Mouse (Mus musculus): Measurements from ENCODE around the gene Ypel2.

Gene Ypel2

DNA sequence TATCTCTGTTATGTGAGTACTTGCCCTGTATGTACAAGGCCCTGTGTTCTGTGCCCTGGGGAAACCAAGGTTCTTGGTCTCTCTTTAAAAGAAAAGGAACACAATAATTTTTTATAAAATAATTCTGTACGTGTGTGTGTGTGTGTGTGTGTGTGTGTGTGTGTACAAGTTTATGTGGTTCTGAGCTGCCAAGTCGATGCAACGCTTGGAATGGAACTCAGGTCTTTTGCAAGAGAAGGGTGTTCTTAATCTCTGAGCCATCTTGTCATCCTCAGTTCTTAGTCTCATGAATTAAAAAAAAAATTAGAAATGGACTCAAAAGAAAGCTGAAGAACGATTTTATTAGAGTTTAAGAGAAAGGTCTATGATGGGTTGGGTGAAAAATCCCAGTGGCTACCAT lies 64.0 kb downstream of the Ypel2 start:
- DNase-seq (ENCODE audit: low read depth) = no peak

DNA sequence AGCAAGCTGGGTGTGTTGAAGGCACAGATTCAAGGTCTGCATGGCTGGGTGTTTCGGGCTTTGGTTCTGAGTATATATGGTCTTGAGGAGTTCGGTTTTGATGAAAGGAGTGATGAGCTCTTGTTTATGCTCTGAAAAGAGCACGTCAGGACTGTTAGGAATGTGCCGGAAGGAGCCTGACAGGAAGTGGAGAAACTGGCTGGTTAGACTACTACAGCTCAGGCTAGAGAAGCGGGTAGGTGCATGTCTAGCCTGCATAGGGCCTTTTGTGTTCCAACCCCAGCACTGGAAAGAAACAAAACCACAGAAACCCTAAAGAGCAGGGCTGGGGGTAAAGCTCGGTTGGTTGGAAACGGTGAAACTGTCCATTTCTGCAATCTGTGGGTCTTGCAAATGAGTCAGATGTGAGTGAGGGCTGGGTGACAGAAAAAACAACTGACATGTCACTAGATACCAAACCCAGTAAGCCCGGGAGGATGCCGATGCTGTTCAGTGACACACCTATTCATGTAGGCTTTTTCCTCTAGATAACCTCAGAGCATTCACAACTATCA lies 68.3 kb downstream of the Ypel2 start:
- DNase-seq (ENCODE audit: low read depth) = no peak

DNA sequence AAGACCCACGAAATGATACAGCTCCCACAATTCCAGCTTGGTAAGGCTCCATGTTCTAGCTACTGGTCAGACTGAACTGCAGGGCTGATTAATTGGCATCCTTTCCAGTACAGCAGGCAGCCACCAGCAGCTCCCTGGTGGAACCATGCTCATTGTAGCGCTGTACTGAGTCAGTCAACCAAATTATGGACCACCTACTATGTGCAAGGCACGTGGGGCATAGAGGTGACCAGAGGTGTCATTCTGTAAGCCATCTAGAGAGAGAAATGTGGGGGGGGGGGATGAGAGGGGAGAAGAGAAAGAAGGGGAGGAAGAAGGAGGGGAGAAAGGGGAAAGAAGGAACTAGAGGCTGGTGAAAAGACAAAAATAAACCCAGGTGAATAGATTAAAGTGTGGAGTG lies 68.9 kb downstream of the Ypel2 start:
- DNase-seq (ENCODE audit: low read depth) = no peak

DNA sequence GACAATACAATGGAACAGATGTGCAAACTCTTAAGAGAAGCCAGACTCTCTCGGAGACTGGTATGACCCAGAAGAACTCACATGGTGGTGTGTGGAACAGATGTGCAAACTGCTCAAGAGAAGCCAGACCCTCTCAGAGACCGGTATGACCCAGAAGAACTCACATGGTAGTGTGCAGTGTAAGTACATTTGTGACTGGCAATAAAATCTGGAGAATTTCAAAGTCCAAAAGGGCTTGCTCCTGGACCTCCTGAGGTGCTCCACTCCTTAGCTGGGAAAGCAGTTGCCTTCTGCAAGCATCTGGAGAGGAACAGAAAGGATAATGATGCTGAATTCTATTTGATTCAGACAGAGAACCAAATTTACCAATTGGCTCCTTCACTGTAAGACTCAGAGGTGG lies 69.9 kb downstream of the Ypel2 start:
- DNase-seq (ENCODE audit: low read depth) = no peak

DNA sequence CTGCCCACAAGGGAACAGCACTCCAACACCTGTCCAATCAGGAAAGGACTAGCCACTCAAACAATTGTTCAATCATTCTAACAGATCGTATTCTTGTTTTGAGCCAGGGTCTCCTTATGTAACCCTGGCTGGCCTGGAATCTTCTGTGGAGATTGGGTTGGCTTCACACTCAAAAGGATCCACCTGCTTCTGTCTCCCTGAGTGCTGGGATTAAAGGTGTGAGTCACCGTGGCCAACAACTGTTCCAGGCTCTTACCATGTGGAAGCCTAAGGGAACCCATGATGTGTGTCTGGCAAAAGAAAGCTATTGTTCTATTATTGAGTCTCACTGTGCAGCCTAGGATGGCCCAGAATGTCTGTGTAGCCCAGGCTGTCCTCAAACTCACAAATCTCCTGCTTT lies 71.5 kb downstream of the Ypel2 start:
- no peak for DNase-seq (ENCODE audit: low read depth)

DNA sequence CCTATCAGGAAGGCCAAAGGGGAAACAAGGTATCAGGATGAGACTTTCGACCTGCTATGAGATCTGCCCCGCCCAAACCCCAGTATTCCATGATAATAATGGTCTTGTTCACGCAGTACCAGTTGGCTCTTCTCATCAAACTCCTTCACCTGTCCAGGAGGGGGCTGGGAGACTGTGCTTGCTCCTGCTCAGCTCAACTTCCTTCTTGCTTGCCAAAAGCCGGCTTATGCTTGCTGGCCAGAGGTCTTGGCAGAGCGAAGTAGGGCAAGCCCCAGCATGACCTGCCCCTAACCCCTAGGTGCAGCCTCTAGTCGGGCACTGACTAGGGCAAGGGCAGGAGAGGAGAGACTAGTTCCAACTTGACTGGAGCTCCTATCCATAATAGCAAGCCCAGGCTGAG lies 72.2 kb downstream of the Ypel2 start:
- no peak for DNase-seq (ENCODE audit: low read depth)

DNA sequence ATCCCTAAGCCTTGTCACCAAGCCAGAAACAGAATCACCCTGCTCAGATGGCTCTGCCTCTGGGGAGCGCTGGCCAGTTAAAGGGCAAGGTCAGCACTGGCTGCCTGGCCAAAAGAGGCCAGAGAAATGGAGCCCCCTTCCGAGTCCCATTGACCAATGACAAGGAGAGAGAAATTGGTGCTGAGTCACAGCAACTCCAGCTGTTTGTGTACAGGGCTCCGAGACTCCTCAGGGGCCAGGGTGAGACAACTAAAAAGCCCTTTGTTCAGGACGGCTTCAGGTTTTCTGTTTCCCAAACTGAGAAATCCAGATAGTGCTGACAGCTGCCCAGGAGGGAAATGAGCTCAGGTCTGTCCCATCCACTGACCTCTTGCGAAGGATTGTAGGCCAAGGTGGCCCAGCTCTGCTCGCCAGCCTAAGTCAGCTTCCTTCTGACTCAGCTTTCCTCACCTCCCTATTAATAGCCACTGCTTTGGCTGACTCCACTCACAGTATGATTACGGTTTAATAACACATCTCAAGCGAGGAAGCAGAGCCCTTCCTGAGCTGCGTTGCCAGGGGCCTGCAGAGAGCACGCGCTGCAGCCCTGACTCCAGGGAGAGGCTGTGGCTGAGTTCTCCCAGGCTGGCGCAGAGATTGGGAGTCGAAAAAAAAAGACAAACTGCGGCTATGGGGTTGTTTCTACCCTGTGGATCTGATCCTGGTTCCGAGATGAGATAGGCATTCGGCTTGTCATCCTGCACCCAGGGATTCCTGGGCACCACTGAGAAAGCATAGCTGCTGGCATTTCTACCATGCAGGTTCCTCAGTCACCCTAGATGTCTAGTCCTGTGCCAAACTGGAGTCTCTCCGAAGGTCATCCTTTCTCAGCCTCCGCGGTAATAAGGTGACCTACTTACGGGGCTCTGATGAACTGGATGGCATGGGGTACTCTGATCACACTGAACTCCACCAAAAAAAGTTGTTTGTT lies 73.1 kb downstream of the Ypel2 start:
- no peak for DNase-seq (ENCODE audit: low read depth)

DNA sequence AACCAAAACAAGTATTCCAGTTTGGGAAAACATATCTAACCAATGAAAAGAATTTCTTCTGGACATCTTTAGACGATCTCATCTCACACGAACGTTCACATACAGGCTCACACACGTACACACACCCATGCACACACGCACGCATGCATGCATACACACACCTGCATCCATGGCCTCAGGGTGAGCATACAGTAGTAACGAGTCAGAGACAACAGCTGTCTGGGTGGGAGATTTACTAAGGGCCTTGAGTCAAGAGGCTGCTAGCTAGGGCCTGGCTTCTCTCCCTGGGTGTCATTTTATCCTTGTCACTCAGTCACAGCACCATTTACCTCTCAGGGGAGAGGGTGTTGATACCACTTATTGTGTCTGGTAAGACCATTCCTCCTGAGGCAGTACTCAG lies 74.0 kb downstream of the Ypel2 start:
- DNase-seq (ENCODE audit: low read depth) = no peak

DNA sequence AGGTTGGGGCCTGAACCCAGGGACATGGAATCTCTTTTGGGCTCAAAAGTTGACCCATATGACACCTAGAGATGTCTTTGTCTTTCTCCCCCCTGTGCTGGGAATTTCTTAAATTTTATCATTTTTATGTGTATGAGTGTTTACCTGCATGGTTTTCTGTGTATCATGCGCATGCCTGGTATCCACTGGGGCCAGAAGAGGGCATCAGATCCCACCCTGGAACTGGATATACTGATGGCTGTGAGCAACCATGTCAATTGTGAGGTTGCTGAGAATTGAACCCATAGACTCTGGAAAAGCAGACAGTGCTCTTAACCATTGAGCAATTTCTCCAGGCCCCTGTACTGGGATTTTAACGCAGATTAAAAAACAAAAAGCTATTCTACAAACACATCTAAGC lies 76.0 kb downstream of the Ypel2 start:
- DNase-seq (ENCODE audit: low read depth) = no peak

DNA sequence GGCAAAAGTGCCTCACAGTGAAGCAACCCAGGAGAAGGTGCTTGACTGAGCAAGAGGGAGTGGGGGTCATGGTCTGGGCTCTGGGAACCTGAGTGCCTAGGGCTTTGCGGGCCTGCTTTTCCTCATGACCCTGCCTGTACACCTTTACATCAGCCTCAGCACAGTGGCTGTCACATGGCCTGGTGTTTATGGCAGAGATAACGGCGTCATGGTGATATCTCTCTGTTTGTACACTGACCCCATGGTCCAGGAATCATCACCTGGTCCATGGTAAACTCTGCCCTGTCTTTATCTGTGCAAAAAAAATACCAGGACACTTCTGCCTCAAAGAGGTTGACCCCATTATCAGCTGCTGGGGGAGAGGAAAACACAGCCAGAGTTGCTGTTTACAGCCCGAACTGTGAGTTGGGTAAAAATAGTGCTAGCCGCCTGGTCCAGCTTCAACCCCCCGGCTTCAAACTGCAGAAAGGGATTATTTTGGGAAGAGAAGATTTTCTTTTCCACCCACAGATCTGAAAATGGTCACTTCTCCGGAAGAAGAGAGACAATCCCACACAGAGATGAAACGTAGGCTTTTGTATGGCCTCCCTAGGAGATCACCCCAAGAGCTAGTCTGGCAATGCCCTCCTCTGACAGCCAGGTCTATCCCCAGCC lies 76.8 kb downstream of the Ypel2 start:
- no peak for DNase-seq (ENCODE audit: low read depth)

DNA sequence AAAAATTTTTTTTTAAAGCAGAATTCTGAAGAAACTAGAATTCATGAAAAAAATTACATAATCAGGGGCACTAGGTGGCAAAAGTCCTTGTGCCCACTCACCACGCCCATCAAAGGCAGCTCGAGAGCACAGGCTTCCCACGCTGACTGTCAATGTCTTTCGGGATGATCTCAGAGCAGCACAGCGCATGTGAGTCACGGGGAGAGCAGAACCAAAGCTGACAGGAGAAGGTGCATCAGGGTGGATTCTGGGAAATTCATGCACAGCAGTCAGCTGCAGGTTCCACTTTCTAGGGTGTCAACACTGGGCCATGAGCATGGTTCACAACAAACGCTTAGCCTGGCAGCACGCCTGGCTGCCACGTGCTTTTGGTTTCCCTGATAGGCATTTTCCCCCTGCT lies 79.2 kb downstream of the Ypel2 start:
- no peak for DNase-seq (ENCODE audit: low read depth)

DNA sequence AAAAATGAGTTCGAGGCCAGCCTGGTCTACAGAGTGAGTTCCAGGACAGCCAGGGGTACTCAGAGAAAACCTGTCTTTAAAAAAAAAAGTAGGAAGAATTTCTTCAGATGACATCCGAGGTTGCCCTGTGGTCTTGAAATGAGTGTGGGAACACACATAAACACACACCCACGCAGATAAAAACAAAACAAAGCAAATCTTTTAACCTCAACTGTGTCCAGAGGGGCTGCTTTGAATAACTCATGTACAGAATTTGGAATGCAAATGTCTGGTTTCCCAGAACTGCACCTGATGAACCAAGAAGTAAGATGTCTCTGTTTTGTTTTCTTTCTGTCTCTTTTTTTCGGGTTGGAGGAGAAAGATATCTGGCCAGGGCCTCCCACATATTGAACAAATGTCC lies 83.3 kb downstream of the Ypel2 start:
- no peak for DNase-seq (ENCODE audit: low read depth)

DNA sequence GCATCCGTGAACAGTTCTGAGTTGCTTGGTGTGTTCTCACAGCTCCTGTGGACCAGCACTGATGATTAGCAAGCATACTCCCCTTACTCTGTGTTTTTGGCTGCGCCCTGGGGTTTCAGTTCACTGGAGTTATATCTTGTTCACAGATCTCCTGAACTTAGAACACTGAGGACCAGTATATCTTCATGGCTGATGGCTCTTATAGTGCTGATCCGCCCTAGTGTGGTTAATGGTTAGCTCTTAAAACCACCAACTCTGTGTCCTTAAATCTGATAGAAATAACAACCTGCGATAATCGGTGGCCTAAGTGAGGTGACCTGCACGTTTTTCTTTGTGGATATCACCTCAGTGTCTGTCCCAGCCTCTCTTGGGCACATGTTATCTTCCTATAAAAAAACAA lies 84.5 kb downstream of the Ypel2 start:
- DNase-seq (ENCODE audit: low read depth) = no peak

DNA sequence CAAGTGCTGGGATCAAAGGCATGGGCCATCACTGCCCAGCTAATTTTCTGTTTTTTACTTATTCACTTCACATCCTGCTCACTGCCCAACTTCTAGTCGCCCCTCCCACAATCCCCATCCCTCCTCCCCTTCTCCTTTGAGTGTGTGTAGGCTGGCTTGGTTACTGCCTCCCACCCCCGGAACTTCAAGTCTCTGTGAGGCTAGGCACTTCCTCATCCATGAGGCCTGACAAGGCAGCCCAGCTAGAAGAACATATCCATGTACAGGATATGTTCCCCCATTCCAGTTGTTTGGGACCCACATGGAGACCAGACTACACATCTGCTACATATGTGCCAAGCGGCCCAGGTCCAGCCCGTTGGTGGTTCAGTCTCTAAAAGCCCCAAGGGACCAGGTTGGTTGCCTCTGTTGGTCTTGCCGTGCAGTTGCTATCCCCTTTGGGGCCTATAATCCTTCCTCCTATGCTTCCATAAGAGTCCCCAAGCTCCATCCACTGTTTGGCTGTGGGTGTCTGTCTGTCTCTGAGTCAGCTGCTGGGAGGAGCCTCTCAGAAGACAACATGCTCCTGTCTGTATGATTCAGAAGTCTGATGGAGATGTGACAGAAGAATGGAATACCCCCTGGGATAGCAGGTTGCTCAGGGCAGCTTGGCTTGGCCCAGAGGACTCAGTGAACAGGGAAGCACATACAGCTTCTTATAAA lies 85.5 kb downstream of the Ypel2 start:
- DNase-seq (ENCODE audit: low read depth) = no peak

DNA sequence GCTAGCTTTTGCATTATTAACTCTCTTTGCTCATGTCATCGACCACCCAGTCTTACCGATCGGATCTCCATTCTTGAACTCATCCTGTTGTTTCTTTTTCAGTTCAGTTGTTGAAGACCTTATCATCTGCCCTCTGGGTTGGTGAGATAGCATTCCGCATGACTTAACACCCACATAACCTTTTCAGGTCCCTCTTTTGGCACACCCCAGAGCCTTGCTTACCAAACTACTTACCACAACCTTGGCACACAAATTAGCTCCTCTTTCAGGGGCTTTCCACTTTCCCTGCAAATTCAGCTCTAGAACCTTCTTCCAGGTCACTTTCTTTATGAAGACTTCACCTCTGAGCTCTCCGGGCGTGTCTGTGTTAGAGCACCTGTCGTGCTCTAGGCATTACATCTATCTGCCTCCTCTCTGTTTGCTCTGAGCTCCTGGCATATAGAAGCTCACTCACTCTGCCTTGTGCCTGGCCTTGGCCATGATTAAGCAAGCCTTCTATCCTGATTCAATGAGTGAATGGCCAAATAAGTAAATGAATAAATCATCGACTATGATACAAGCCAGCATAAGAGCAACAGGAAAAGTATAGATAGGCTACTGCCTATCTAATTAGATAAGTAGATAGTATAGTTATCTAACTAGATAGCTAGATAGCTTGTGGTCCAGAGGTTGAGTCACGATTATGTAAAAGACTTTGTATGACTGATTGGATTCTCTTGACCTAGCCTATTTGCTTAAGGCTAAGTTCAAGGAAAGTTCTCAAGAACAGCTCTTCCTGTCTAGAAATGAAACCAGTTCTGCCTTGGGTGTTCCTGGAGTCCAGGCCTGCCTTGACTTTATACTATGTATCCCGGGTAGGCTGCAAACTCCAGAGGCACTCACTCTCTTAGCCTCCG lies 86.5 kb downstream of the Ypel2 start:
- DNase-seq (ENCODE audit: low read depth) = no peak

DNA sequence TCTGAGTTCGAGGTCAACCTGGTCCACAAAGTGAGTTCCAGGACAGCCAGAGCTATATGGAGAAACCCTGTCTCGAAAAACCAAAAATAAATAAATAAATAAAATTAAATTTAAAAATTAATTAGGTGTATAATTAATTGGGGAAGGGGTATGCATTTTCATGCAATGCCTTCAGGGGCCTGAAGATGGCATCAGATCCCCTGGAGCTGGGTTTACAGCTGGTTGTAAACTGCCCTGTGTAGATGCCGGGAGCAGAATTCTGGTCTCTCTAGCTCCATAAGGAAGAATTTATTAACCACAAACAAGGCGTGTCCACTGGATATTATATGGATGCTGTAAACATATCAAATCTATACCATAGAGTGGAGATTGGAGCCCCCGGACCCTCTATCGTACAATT lies 87.2 kb downstream of the Ypel2 start:
- DNase-seq (ENCODE audit: low read depth) = no peak

DNA sequence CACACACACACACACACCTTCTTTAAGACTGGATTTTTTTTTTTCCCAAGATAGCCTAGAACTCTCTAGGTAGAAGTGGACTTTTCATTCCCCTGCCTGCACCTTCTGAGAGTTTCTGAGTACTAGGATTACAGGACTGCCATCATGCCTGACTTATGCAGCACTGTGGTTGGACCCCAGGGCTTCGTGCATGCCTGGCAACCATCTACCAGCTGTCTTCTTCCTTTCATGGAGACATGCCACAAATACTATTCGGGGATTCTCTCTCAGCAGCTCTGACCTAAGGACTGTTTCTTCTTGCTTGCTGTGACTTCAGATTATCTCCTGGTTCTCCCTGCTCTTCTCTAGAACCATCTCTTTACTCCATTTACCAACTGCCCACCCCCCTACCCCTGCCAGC lies 88.2 kb downstream of the Ypel2 start:
- DNase-seq (ENCODE audit: low read depth) = no peak

DNA sequence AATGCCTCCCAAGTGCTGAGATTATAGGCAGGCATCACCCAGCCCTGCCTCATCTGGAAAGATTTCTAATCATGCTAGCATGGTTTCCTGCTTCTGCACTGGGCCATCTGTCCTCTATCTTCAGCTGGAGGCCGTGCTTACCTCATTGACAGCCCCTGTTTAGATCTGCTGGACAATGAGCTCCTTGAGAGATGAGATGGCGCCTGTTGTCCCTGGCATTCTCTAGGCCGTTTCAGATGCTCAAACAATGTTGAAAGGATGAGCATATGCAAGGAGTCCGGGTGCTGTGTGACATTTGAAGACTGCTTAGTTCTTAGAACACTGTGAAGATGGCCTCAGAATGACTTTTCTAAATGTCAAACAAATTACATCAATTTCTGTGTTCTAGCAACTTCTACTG lies 88.8 kb downstream of the Ypel2 start:
- no peak for DNase-seq (ENCODE audit: low read depth)

DNA sequence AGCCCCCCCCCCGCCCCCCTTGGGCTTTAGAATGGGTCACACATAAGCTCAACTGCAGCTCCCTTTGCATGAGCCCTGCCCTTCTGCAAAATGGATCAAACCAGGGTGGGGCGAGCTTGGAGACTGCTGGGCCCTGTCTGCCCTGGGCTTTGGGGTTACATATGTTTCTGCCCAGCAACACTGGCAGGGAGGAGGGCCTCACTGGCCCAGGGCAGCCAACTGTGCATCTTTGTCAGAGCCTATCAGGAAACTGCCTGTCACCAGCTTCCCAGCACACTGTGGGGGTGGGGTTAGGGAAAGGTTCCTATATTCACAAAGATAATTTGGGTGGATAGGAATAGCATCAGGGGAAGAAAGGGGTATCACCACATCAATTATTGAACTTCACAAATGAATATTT lies 95.1 kb downstream of the Ypel2 start:
- no peak for DNase-seq (ENCODE audit: low read depth)

DNA sequence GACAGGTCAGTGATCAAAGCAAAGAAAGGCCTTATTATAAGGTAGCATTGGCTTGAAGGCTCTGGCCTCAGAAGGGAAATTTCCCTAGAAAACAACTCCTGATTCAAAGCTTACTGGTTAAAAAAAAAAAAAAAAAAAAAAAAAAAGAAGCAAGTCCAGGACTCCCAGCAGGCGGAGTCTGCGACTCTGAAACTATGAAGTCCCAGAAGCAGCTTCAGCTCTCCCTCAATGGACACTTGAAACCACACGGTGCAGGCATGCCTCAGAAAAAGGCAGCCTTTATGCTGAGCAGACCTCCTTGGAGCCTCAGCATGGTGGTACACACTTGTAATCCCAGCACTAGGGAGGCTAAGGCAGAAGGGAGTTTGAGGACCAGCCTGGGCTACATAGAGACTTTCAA lies 97.9 kb downstream of the Ypel2 start:
- DNase-seq (ENCODE audit: low read depth) = no peak

DNA sequence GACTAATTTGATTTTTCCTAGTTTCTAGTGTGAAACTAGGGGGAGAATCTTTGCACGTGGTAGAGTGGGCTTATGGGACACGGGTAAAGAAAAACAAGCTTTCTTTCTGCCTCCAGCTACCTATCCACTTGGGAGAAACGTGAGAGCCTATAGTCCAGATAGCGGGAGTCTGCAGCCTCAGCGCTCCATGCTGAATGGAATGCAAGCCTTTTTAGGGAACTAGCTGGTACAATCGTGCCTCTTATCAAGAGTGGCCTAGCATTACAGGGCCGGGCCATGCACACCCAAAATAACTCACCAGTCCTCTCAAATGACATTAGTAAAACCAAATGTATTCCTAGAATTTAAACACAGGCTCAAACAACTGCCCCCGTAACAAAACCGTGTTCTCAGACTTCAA lies 98.4 kb downstream of the Ypel2 start:
- no peak for DNase-seq (ENCODE audit: low read depth)

DNA sequence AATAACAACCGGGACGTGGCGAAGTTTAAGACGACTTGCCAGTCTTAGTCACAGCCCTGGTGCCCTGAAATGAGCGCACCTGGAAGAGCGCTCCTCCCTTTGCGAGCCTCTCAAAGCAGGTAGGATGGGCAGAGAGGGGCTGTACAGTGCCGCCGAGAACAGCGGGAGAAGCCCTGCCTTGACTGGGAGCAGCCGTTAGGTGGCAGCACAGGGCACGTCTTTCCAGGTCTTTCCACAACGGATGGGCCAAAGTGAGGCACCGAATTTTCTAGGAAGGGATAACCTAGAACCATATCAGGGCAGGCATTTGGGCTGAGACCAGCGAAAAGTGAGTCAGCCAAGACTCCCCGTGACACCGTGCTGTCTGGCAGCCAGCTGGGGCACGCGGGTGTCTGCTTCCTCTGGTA lies 99.3 kb downstream of the Ypel2 start:
- DNase-seq (ENCODE audit: low read depth) = peak; percentile 31
